Mouse (Mus musculus): ENCODE data around the gene Gm44511.

- TF ChIP-seq CTCF (conservative IDR thresholded peaks at IDR 0.05; ENCODE audit: insufficient read depth, insufficient read length, low read depth, low read length) (no peak), POLR2A (IDR thresholded peaks at IDR 0.05; ENCODE audit: low read depth, low read length) (no peak)
Observed at GRCm38 (mm10) chr6:128765211-128765610, 60.9 kb downstream of the Gm44511 start.
